Mouse (Mus musculus) kidney, postnatal 0 days (tissue): Measurements from ENCODE around the gene Gpsm2. TPM values are rescaled to one million over a fixed set of nuclear protein-coding genes. Genes with fewer than 3 reads are reported as not detected.

Experiments used
- ATAC-seq: fragments of 200-750 bp; cut with Nextera tagmentation; replicated peaks from 2 replicates; pipeline ENCODE4 v1.8.0; 2017; ENCODE audit warnings: low read depth, moderate number of reproducible peaks, moderate TSS enrichment, moderate library complexity; ENCODE audit not compliant: low FRiP score
- DNase-seq: peaks from one replicate; pipeline ENCODE4 v3.0.0-alpha.2; 2016; ENCODE audit warnings: low spot score
- H3K27ac ChIP-seq: fragments of 300-500 bp; sonication (generic); 2 replicates; pipeline ENCODE4 v1.5.1; 2014; ENCODE audit warnings: mild to moderate bottlenecking
- H3K27me3 ChIP-seq: fragments of 300-500 bp; sonication (generic); 2 replicates; pipeline ENCODE4 v1.6.1; 2014; ENCODE audit warnings: low read length, mixed read lengths; ENCODE audit not compliant: insufficient read depth
- H3K36me3 ChIP-seq: fragments of 300-500 bp; sonication (generic); 2 replicates; pipeline ENCODE4 v1.6.1; 2014; ENCODE audit warnings: low read length, mixed read lengths; ENCODE audit not compliant: insufficient read depth
- H3K4me1 ChIP-seq: fragments of 300-500 bp; sonication (generic); replicated peaks from 2 replicates; pipeline ENCODE4 v1.6.1; 2014; ENCODE audit warnings: antibody characterized with exemption, low read length, mixed read lengths; ENCODE audit not compliant: insufficient read depth
- H3K4me2 ChIP-seq: fragments of 300-500 bp; sonication (generic); 2 replicates; pipeline ENCODE4 v1.6.1; 2014; ENCODE audit warnings: mild to moderate bottlenecking, low read length, moderate library complexity, mixed read lengths
- H3K4me3 ChIP-seq: fragments of 300-500 bp; sonication (generic); replicated peaks from 2 replicates; pipeline ENCODE4 v1.5.1; 2014; ENCODE audit warnings: low read depth, low read length
- H3K9ac ChIP-seq: fragments of 300-500 bp; sonication (generic); 2 replicates; pipeline ENCODE4 v1.6.1; 2014; ENCODE audit warnings: low read depth, low read length
- H3K9me3 ChIP-seq: fragments of 300-500 bp; sonication (generic); replicated peaks from 2 replicates; pipeline ENCODE4 v1.6.1; 2016; ENCODE audit warnings: low read length, inconsistent platforms, mixed read lengths
- CTCF ChIP-seq: IDR thresholded peaks from 2 replicates; pipeline ENCODE4 v1.5.1; 2016; ENCODE audit warnings: antibody characterized with exemption, low read depth, mild to moderate bottlenecking, moderate library complexity
- WGBS: fragments of 180-500 bp; shearing (Covaris S2); extraction: QIAGEN DNeasy Blood & Tissue Kit; methylation state at CpG from one replicate; pipeline ENCODE4 v1.1.7; 2014; 5-methylcytosine and 5-hydroxymethylcytosine counted together
- polyA plus RNA-seq: library from polyadenylated mRNA; unstranded; fragments of >200 nt; fragmentation: Nextera tagmentation; extraction: Ambion mirVana; gene quantifications from 2 replicates; pipeline ENCODE4 v1.2.1, GENCODE M21; 2015

Gene Gpsm2
- polyA plus RNA-seq, 1 experiment from 2014 or later: 26.7 TPM

DNA sequence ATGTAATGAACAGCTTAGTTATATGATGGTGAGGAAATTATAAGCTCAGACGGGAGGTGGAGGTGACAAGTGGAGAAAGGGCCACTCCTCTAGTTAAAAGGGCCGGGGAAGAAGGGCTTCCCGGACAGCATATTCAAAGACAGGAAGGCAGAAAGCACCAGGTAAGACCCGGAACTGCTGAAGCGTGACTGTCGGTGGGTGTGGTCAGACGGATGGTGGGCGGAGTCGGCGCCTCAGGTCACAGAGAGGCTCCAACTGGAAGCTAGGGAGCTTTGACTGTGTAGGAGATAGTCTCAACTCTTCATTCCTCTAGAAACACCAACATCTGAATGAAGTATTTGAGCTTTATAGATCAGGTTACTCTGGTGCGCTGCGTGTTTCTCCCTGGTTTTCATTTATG is 8.2 kb upstream of the Gpsm2 start:
- H3K4me2 ChIP-seq: no peak overlapping the region
- H3K27ac ChIP-seq: no peak overlapping the region
- H3K4me3 ChIP-seq: no peak overlapping the region
- no peak for TF ChIP-seq CTCF
- WGBS: 31% methylated on average over 12 of the region's 12 CpGs
- no peaks in the 10 kb centered on the region for H3K27me3 ChIP-seq
- ATAC-seq (no peak), DNase-seq (no peak)
- no peaks in the 10 kb centered on the region for H3K9me3 ChIP-seq
- H3K9ac ChIP-seq: no peak overlapping the region
- H3K4me1 ChIP-seq: no peaks in the 10 kb centered on the region
- H3K36me3 ChIP-seq: no peaks in the 10 kb centered on the region

DNA sequence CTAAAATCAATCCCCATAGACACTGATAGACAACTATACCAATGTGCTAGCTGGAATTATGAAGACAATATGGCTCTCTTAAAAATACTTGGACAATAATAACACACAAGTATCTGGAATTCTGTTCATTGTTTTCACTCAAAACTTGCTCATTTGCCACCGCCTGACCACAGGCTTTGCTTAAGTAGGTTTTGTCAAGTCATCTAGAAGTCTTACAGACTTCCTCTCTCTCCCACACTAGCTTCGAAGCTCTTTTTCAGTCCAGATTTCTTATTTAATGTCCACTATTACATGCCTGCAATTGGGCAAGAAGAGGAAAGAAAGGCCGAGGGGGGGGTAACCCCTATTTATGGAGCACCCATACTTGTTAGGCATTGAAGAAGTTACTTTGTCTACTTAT is 5.7 kb upstream of the Gpsm2 start:
- Histone ChIP-seq H3K27me3 (no peaks in the 10 kb centered on the region), H3K36me3 (no peaks in the 10 kb centered on the region), H3K9ac (no peak overlapping the region), H3K4me2 (no peak overlapping the region), H3K4me1 (no peaks in the 10 kb centered on the region), H3K27ac (no peak overlapping the region), H3K9me3 (no peaks in the 10 kb centered on the region), H3K4me3 (no peak overlapping the region)
- TF ChIP-seq CTCF: no peak
- ATAC-seq (no peak), DNase-seq (no peak)
- WGBS: 93% methylated on average over 3 of the region's 3 CpGs

DNA sequence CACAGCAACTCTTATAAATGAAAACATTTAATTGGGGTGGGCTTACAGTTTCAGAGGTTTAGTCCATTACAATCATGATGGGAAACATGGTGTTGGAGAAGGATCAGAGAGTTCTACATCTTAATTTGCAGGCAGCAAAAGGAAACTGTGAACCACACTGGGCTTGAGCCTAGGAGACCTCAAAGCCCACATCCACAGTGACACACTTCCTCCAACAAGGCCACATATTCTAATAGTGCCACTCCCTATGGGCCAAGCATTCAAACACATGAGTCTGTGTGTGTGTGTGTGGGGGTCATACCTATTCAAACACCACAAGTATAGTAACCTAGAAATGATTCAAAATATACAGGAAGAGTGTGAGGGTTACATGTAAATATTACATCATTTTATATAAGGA is 5.2 kb upstream of the Gpsm2 start:
- ATAC-seq: no peak
- DNase-seq: no peak
- no peaks in the 10 kb centered on the region for H3K9me3 ChIP-seq
- no peaks in the 10 kb centered on the region for H3K27me3 ChIP-seq
- no peak overlapping the region for H3K27ac ChIP-seq
- H3K4me1 ChIP-seq: no peaks in the 10 kb centered on the region
- H3K36me3 ChIP-seq: no peaks in the 10 kb centered on the region
- H3K4me3 ChIP-seq: no peak overlapping the region
- no peak overlapping the region for H3K9ac ChIP-seq
- TF ChIP-seq CTCF: no peak
- H3K4me2 ChIP-seq: no peak overlapping the region

DNA sequence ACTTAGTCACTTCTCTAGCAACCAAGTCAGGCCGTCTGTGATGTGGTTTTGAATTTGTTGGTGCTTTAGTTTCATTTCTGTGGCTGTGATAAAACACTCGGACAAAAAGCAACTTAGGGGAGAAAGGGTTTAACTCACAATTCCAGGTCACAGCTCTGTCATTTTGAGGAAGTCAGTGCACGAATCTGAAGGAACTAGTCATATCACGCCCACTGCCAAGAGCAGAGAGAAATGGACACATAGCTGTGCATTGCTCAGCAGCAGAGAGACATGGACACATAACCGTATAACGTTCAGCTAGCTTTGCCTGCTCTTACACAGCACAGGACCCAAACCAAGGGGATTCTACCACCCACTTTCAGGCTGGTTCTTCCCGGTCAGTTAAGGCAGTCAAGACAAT is 4.3 kb upstream of the Gpsm2 start:
- Histone ChIP-seq H3K4me3 (no peak overlapping the region), H3K36me3 (no peaks in the 10 kb centered on the region), H3K4me1 (no peaks in the 10 kb centered on the region), H3K9ac (no peak overlapping the region), H3K4me2 (no peak overlapping the region), H3K27me3 (no peaks in the 10 kb centered on the region), H3K27ac (no peak overlapping the region), H3K9me3 (no peaks in the 10 kb centered on the region)
- no peak for TF ChIP-seq CTCF
- ATAC-seq (no peak), DNase-seq (no peak)
- WGBS: 85% methylated on average over 7 of the region's 7 CpGs

DNA sequence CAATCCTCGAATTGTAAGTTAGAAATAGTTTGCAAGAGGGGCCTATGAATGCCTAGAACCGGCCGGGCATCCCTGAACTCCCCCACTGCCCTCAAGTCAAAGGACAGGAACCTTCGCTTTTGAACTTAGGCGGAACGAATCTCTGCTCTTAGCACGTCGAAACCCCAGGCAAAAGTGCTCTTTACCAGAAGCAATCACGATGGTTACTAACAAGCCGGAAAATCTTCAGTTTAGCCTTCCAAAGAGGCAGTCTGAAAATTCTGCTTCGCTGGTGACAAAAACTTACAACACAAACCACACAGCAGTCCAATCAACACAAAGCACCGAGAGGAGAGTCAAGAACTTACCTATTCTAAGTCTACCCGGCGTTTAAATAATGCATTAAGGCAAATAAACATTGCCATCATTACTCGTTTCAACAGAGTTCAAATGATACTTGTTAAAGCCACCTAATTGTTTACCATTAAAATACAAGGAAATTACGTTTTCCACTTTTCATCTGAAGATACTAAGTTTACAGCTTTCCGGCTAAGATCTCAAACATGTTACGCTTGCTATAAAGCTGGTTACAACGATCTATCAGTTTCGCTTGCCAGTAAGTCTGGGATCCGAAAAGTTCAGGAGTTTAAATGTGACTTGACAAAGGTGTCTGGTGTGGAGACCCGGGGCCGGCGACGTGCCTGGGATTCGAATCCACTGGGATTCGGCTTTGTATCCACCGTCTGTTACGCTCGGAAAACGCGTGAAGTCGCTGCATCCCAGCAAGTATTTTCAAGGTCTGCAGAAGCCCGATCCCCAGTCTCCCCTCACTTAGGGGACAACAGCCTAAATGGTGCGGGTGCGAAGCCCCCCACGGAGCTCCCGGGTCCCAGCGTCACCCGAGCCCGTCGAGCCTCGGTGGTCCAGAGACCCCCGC is 775 bp downstream of the Gpsm2 start:
- no peaks in the 10 kb centered on the region for H3K36me3 ChIP-seq
- peak overlapping the region; percentile 80 for H3K4me2 ChIP-seq
- TF ChIP-seq CTCF: peak; percentile 48
- DNase-seq: peak; percentile 86
- peak overlapping the region; percentile 78 for H3K27ac ChIP-seq
- no peaks in the 10 kb centered on the region for H3K9me3 ChIP-seq
- H3K4me3 ChIP-seq: peak overlapping the region; percentile 76
- H3K9ac ChIP-seq: peak overlapping the region; percentile 81
- H3K4me1 ChIP-seq: 0 out of 2 replicates have a peak, but pooled peaks cover 6% of the 10 kb centered on the region
- no peak for ATAC-seq
- under 1% methylated on average over 43 of the region's 44 CpGs for WGBS
- no peaks in the 10 kb centered on the region for H3K27me3 ChIP-seq

DNA sequence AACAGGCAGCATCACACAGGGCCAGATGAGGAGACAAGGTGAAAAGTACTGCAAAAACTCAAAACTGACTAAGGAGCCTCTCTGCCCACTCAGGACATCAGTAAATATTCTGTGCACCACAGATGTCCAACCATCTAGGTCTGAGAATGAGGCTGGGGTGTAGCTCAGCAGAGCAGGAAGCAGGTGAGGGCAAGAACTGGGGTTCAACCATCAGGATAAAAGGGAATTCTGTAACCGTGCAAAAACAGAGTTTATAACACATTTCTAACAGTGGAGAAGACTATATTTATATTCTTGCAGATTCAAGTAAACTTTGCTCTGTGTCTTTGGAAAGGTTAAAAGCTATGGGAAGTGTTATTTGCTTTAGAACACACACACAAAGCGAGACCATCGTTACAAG is 2.3 kb downstream of the Gpsm2 start:
- H3K36me3 ChIP-seq: no peaks in the 10 kb centered on the region
- H3K9me3 ChIP-seq: no peaks in the 10 kb centered on the region
- no peak for TF ChIP-seq CTCF
- WGBS: 80% methylated on average over 3 of the region's 3 CpGs
- H3K27me3 ChIP-seq: no peaks in the 10 kb centered on the region
- ATAC-seq (no peak), DNase-seq (no peak)
- H3K4me3 ChIP-seq: no peak overlapping the region
- H3K9ac ChIP-seq: no peak overlapping the region
- no peak overlapping the region for H3K4me2 ChIP-seq
- H3K27ac ChIP-seq: no peak overlapping the region
- H3K4me1 ChIP-seq: 0 out of 2 replicates have a peak, but pooled peaks cover 6% of the 10 kb centered on the region
